Mouse (Mus musculus) ES-E14 (cell line): ENCODE results near the gene Adssl1. TPM values are rescaled to one million over a fixed set of nuclear protein-coding genes. Genes with fewer than 3 reads are reported as not detected.

Experiments used
- DNase-seq: peaks from one replicate; pipeline ENCODE4 v3.0.0-alpha.2; 2013; ENCODE audit warnings: low read depth, low spot score
- H3K27ac ChIP-seq: 2 replicates; pipeline ENCODE4 v1.5.1; 2012; ENCODE audit warnings: low read depth, mild to moderate bottlenecking, low read length, moderate library complexity, mixed read lengths; ENCODE audit not compliant: poor library complexity, insufficient read depth, severe bottlenecking
- H3K36me3 ChIP-seq: 2 replicates; pipeline ENCODE4 v1.6.1; 2012; ENCODE audit warnings: mild to moderate bottlenecking, low read length, moderate library complexity, mixed read lengths; ENCODE audit not compliant: control insufficient read depth, poor library complexity, insufficient read depth, severe bottlenecking
- H3K4me1 ChIP-seq, 2 experiments: fragments of 150-350 bp in 1 of 2; sonication (generic) in 1 of 2; 2 replicates each; pipeline ENCODE4 v1.6.1; 2012; ENCODE audit warnings: low read length in 2 of 2, mild to moderate bottlenecking in 1 of 2, mixed read lengths in 1 of 2; ENCODE audit not compliant: control insufficient read depth in 2 of 2, insufficient read depth in 2 of 2, poor library complexity in 1 of 2
- H3K4me3 ChIP-seq, 2 experiments: fragments of 150-350 bp in 1 of 2; sonication (generic) in 1 of 2; 2 replicates each; pipeline ENCODE4 v1.5.1; 2012; ENCODE audit warnings: low read length in 2 of 2, low read depth in 1 of 2, mild to moderate bottlenecking in 1 of 2, mixed read lengths in 1 of 2; ENCODE audit not compliant: insufficient read depth in 1 of 2, poor library complexity in 1 of 2, severe bottlenecking in 1 of 2
- H3K9ac ChIP-seq: 2 replicates; pipeline ENCODE4 v1.6.1; 2012; ENCODE audit warnings: low read depth, mild to moderate bottlenecking, low read length, mixed read lengths; ENCODE audit not compliant: poor library complexity, insufficient read depth, severe bottlenecking
- H3K9me3 ChIP-seq: fragments of 150-350 bp; sonication (generic); 2 replicates; pipeline ENCODE4 v1.6.1; 2012; ENCODE audit warnings: low read depth, mild to moderate bottlenecking, low read length; ENCODE audit not compliant: control insufficient read depth, insufficient read depth
- CHD2 ChIP-seq: IDR thresholded peaks from 2 replicates; pipeline ENCODE4 v1.6.1; 2014; ENCODE audit warnings: mild to moderate bottlenecking, low read depth, low read length, inconsistent platforms
- HCFC1 ChIP-seq: IDR thresholded peaks from 2 replicates; pipeline ENCODE4 v1.6.1; 2012; ENCODE audit warnings: low read length, inconsistent platforms, borderline replicate concordance; ENCODE audit not compliant: insufficient read depth
- MAFK ChIP-seq: IDR thresholded peaks from 2 replicates; pipeline ENCODE4 v1.6.1; 2014; ENCODE audit warnings: mild to moderate bottlenecking, low read depth, low read length, inconsistent platforms; ENCODE audit not compliant: insufficient read depth
- ZC3H11A ChIP-seq: IDR thresholded peaks from 2 replicates; pipeline ENCODE4 v1.6.1; 2012; ENCODE audit warnings: low read depth, mild to moderate bottlenecking, inconsistent platforms, low read length, borderline replicate concordance
- ZNF384 ChIP-seq: IDR thresholded peaks from 2 replicates; pipeline ENCODE4 v1.6.1; 2012; ENCODE audit warnings: low read depth, low read length, inconsistent platforms
- in situ Hi-C, 2 experiments: fragments of 600-800 bp; cut with MboI; formaldehyde crosslinking; loops; one replicate each; pipeline ENCODE4 v1.15.1; 2025; ENCODE audit warnings: low sequenced_read_pairs in 2 of 2, inconsistent platforms in 1 of 2; ENCODE audit not compliant: unreplicated experiment in 2 of 2
- total RNA-seq: library from RNA; depleted of rRNA; stranded (reverse); fragments of 300-350 nt; gene quantifications from 2 replicates; pipeline ENCODE4 v1.2.3, GENCODE M21; 2012

Gene Adssl1
- total RNA-seq, 1 experiment, result 2.4 TPM

GRCm38 (mm10) chr12:112618981-112619685 is 712 bp upstream of the Adssl1 start:
- in situ Hi-C loops, result loop anchor here in 1 of 2 experiments (5.0 kb wide), 1 partner anchor 62 kb away; no protein-coding TSS in a partner anchor
- peak overlapping the region; percentile 37 for H3K9ac ChIP-seq
- no peaks in the 10 kb centered on the region for H3K9me3 ChIP-seq
- H3K4me3 ChIP-seq, result peak overlapping the region; percentile 69 to 78
- no peak for DNase-seq
- H3K27ac ChIP-seq, result no peak overlapping the region
- H3K36me3 ChIP-seq, result no peaks in the 10 kb centered on the region
- no peak for TF ChIP-seq MAFK
- TF ChIP-seq HCFC1, result no peak
- no peak for TF ChIP-seq ZC3H11A
- TF ChIP-seq CHD2, result no peak
- no peak for TF ChIP-seq ZNF384
- peaks cover 3 to 24% of the 10 kb centered on the region in 2 experiments; a peak in 1 of 4 replicates for H3K4me1 ChIP-seq

- Histone ChIP-seq H3K27ac (no peak overlapping the region), H3K4me1 (peaks cover 3 to 24% of the 10 kb centered on the region in 2 experiments; a peak in 1 of 4 replicates), H3K9me3 (no peaks in the 10 kb centered on the region), H3K36me3 (no peaks in the 10 kb centered on the region), H3K9ac (peak overlapping the region; percentile 76), H3K4me3 (peak overlapping the region; percentile 69 to 78)
- DNase-seq, result no peak
- TF ChIP-seq MAFK (no peak), ZC3H11A (no peak), HCFC1 (no peak), CHD2 (no peak), ZNF384 (no peak)
- in situ Hi-C loops, result no loop called here
These were observed 663 bp downstream of the Adssl1 start for GRCm38 (mm10) chr12:112620354-112621061.

- TF ChIP-seq CHD2, result no peak
- no peak for TF ChIP-seq ZNF384
- TF ChIP-seq HCFC1, result no peak
- TF ChIP-seq ZC3H11A, result no peak
- no peak for TF ChIP-seq MAFK
- peaks cover 3 to 29% of the 10 kb centered on the region in 2 experiments; a peak in 1 of 4 replicates for H3K4me1 ChIP-seq
- H3K36me3 ChIP-seq, result no peaks in the 10 kb centered on the region
- no peak overlapping the region for H3K4me3 ChIP-seq
- no peak for DNase-seq
- no peaks in the 10 kb centered on the region for H3K9me3 ChIP-seq
- in situ Hi-C loops, result no loop called here
- H3K27ac ChIP-seq, result no peak overlapping the region
- H3K9ac ChIP-seq, result no peak overlapping the region
These were observed 2.1 kb downstream of the Adssl1 start for GRCm38 (mm10) chr12:112621900-112622299.

GRCm38 (mm10) chr12:112623742-112624141 is 3.9 kb downstream of the Adssl1 start:
- no peak overlapping the region for H3K9ac ChIP-seq
- H3K4me3 ChIP-seq, result no peak overlapping the region
- no peak overlapping the region for H3K27ac ChIP-seq
- H3K4me1 ChIP-seq, result peaks cover 0 to 25% of the 10 kb centered on the region in 2 experiments; a peak in 1 of 4 replicates
- no peaks in the 10 kb centered on the region for H3K36me3 ChIP-seq
- DNase-seq, result no peak
- no peaks in the 10 kb centered on the region for H3K9me3 ChIP-seq
- in situ Hi-C loops, result no loop called here
- TF ChIP-seq HCFC1 (no peak), ZC3H11A (peak; percentile 22; the same call in 1 of the 2 replicates), ZNF384 (no peak), MAFK (no peak), CHD2 (no peak)
